Mouse (Mus musculus) retina, postnatal 1 day (tissue): ENCODE measurements around the gene Kcnq4.
A peak's percentile ranks its signal among the peaks of the same experiment; 100 is the strongest.

Experiments used
- DNase-seq: peaks from one replicate; pipeline ENCODE4 v3.0.0-alpha.2; 2012

The Kcnq4 gene

DNA sequence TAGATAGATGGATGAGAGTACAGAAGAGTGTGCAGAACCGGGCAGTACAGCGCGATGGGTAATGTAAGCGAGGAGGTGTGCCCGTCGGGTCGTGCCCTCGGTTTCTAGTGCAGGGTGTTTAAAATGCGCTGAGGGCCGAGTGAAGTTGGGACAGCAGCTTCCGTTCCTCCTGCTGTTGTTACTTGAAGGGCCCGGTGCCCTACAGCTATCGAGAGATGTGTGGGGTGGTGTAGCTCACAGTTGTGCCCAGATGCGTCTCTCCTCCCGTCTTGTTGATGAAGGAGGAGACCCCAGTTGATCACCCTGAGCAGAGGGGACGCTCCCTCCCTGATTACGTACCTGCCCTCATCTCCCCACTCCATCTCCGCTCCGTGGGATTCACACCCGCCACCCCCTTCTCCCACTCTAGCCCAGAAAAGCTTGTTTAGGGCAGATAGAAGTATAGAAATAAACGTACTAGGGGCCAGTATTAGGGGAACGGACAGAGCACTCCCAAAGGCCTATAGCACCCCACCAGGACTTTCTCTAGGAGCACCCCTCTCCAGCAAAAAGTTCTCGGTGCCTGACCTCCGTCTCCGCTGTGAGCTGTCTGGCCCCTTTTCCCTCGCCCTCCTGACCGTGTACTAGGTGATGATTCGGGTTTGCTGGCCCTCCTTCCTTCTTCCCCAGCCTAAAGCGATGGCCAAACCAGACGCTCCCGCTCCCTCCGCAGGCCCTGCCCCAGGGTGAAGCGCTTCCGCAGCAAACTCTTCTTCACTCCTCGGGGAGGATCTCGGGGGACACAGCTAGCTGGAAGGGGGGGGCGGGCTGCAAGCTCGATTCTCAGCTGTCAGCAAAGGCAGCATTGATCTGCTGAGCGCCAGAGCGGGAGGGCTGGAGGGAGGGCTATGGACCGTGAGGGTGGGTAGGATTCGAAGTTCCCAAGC lies at the start of gene Kcnq4:
Gene Kcnq4, minus strand, starts transcription at position 672 of the 926 bp plus-strand sequence.
- peak; percentile 39 for DNase-seq

DNA sequence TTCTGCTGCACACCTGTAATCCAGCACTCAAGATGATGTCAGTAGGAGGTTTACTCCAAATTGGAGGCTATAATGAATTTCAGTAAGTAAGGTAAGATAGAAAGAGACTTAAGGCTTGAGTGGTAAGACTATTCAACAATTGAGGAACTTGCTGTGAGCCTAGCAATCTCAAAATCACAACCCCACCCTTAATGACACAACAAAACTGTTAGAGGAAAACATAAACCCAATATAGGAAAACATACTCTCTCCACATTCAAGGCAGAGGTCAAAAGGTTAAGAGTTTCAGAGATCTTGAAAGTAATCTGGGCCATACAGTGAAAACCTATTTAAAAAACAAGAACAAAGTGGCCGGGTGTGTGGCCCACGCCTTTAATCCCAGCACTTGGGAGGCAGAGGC lies 48.3 kb upstream of the Kcnq4 start:
- DNase-seq: no peak

DNA sequence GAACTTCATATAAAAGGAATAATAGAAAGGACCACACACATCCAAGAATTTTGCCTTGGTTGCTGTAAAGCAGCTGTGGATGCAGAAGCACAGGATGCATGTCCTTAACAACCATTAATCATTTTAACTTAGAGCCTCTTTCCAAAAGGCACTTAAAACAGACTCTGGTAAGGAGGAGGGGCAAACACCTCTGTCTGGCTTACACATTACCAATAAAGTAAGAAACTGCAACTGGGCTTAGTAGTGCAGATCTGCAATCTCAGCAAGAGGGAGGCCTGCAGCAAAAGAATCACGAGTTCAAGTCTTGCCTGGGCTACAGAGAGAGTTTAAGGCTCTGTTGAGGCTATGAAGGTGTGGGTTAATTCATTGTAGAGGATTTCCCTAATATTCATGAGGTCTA lies 47.2 kb upstream of the Kcnq4 start:
- no peak for DNase-seq

DNA sequence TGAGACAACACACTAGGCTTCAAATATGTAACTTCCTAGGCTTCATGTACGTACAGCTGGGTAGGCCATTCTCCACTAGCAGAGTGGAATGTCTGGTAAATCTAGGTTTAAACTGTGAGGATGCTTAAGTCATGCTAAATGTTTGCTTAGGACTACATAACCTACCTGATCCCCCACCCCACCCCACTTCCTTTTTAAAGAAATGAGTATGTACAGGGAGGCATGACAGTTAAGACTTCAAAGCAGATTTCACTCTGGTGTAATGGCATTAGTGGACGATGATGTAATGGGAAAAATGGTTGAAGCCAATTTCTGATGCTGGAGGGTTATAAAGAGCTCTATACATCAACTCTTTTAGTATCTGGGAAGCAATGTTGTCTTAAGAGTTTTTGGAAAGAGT lies 44.5 kb upstream of the Kcnq4 start:
- no peak for DNase-seq

DNA sequence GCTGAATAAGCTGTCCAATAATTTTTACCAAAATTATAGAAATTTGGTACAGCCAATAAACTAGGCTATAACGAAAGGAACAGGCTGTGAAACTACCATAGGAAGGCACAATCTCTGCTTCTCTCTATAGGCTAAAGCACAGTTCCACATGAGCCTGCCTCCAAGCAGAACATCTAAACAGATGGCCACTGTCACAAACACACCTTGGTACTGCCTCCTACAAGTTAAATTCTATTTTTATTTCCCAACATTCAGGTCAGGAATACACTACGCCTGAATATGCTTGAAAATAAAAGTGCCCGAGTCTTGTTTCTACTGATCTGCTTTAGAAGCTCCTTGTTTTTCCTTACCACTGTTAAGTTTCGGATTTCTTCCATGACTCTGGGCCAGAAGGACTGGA lies 41.6 kb upstream of the Kcnq4 start:
- no peak for DNase-seq

DNA sequence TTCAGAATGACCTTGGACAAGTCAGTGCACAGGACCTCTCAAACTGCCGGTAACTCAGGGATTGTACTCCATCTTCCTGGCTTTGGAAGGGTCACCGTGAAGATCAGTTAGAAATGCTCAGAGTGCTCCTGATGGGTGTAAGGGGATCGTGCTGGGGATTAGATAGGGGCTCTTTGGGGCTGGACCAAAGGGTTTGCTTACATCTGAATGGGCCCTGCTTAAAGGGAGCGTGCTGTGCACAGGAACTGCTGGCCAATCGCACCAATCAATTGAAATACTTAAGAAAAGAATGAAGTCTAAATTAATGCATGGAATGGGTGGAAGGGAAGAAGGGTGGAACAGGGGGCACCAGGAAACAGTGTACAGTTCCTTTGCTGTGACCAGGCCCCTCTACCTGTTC lies 7.4 kb upstream of the Kcnq4 start:
- DNase-seq: no peak

DNA sequence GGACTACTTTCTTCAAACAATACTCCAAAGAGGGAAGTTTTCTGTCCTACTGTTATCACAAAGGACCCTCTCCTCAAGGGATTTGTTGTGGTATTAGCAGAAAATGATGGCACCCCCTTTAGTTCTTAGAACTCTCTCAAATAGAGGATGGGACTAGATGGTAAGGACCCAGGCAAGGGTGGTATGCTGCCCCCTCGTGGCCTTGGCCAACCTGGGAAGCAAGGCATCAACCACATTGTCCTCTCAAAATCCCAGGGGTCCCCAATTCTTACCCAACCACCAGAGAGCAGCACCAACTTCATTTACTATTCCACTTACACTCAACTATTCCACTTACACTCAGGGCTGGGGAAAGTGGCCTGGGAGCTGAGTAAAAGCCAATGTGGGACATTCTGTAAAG lies 6.9 kb upstream of the Kcnq4 start:
- peak; percentile 80 for DNase-seq

DNA sequence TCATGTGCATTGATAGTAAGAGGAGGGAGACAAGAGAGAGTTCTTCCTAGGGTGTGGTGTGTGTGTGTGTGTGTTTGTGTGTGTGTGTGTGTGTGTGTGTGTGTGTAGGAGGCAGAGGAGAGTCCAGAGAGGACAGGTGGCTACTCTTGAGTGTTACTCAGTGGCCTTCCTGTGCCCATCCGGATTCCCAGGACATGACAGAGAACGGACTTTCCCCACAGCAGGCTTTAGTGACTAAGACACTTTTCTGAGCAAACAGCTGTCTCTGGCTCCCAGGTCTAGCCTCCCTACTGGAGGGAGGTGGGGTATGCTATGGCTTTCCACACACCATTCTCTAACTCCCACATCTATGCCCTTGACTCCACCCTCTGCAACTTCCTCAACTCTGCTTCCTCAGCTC lies 1.2 kb upstream of the Kcnq4 start:
- no peak for DNase-seq

DNA sequence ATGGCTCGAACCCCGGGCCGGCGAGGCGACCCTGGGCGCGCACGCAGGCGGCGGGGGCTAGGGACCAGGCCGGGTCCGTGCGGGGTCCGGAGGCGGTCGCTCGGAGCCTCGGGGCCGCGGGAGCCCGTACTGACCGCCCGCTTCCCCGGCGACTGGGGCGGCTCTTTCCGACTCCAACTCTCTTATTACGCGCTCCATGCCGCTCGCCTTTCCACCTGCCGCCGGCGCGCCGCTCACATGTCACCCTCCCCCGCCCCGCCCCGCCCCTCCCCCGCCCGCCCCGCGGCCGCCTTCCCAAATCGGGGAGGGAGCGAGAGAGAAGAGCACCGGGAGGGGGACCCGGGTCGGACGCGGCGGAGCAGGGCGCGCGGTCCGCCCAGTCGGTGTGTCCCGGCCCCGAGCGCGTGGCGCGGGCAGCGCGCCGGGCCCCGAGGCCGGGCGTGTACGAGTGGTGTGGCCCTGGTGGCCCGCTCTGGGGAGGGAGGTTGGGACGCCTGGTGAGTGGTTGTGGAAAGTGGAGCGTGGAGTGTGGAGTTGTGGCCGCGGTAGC lies 1.1 kb downstream of the Kcnq4 start:
- DNase-seq: peak; percentile 53

DNA sequence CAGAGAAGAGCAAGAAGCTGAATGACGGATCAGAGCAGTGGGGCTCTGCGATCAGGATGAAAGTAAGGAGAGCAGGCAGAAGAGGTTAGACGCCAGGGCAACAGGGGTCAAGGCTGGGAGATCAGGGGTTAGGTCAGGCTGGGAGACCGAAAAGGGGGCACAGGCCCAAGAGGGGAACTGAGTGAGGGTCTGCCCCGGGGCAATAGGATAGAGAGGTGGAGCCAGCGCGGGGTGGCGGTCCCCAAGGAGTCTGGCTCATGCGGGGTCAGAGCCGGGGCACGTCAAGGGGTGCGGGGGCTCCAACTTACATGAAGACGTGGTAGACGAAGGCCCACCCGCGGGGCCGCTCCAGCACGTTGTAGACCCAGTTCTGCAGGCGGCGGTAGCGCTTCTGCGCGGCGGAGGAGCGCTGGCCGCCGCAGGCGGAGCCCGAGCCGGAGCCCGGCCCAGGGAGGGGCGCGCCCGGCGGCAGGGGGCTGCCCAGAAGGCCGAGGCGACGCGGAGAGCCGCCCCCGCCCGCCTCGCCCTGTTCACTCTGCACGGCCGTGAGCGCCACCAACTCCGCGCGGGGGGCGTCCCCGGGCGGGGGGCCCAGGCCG lies 1.8 kb downstream of the Kcnq4 start:
- DNase-seq: peak; percentile 50

DNA sequence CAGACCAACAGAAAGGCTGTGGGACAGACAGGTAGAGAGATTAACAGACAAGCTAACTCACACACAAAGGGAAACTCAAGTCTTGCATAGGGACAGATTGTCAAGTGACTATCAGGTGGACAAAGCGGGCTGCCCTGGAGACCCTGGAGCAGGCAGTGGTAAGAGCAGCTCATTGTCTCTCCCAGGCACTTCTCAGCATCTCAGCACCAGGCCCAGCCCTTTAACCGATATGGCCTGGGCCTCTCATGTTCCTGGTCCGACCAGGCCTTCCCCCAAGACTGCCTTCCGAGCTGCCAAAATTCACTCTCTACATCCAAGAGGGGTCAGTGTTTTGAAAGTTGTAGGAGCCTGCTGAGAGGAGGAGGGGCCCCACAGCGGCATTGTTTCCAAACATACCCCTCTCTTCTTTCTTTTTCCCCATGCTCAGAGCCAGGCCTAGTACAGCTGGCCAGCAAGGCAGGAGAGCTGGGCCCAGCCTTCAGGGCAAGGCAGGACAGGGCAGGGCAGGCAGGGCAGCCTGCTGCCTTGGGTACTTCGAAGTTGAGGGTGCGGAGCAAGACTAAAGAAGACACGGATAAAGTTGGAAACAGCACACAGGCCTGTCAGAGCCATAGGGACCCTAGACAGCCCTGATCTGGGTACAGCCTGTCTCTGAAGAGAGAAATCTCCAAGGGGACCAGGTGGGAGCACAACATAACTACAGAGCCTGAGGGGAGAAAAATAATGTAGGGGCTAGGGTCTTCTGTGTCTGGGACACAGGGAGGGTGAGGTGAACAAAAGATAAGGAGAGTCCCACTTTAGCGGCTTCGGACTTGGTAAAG lies 2.5 kb downstream of the Kcnq4 start:
- peak; percentile 46 for DNase-seq

DNA sequence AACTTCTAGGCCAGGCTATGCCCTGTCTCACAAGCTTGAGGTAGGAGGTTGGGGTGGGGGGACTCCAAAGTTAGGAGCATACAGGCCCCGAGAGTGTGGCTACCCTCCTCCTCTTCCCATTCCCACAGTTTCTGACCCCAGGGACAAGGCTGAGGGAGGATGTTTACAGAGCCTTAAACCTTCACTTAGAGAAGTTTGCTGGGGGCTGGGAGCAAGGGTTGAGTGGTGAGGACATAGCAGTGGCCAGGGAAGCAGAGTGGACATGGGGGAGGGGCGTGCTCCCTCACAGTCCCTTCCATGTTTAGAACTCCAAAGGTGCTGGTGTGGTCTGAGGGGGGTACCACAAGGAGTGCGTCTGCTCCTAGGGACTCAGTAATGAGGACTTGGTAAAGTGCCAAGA lies 4.8 kb downstream of the Kcnq4 start:
- no peak for DNase-seq

DNA sequence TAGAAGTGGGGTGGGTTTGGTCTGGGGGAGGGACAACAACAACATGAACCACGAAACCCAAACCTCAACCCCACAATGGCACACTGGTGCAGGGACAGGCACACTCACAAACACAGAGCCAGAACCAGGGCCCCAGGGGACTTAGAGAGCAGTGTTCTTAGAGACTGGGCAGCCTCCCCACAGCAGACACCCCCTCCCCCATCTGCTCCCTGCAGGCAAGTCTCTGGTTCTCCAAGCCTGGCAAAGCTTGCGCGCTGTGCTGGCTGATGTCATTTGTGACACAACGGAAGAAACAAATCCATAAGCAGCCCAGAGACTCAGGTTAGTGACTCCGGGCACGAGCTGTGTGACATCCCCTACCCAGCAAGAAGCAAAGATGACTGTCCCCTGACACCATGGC lies 7.1 kb downstream of the Kcnq4 start:
- DNase-seq: peak; percentile 33

DNA sequence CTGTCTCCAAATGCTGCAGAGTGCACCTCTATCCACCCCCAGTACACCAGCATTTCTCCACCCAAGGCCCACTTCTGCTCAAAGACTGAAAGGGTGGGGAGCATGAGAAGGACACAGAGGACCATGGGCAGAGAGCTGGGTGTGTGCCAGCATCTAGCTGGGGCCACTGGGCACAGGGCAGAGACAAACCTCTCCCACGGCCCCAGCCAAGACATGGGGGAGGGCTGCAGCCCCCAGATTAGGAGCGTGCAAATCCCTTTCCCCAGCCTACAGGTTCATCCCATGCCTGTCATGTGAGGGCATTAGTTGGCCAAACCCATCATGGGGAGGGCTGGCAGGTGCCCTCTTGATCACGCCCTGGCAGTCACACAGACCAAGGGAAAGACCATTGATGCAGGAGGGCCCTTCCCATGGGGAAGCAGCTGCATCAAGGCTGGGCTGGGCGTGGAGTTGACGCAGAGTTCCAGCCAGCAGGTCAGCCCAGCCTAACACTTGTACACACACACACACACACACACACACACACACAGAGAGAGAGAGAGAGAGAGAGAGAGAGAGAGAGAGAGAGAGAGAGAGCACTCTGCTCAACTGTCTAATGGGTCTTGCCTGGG lies 14.3 kb downstream of the Kcnq4 start:
- DNase-seq: peak; percentile 49

DNA sequence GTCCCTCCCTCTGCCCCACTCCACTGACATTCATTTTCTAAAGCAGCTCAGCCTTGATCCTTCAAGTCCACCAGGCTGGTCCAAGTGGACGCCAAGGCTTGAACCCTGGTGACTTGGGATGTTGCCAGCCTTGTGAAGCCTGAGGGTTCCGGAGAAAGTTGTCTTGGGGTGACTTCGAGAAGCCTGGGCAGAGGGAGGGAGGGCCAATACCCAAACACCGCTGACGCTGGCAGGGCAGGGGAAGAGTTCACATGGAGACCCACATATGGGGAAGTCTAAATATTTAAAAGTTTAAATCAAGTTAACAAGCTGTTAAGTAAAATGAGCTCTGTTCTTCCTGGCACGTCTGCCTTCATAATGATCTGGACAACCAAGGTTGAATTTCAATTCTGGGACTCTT lies 15.7 kb downstream of the Kcnq4 start:
- no peak for DNase-seq

DNA sequence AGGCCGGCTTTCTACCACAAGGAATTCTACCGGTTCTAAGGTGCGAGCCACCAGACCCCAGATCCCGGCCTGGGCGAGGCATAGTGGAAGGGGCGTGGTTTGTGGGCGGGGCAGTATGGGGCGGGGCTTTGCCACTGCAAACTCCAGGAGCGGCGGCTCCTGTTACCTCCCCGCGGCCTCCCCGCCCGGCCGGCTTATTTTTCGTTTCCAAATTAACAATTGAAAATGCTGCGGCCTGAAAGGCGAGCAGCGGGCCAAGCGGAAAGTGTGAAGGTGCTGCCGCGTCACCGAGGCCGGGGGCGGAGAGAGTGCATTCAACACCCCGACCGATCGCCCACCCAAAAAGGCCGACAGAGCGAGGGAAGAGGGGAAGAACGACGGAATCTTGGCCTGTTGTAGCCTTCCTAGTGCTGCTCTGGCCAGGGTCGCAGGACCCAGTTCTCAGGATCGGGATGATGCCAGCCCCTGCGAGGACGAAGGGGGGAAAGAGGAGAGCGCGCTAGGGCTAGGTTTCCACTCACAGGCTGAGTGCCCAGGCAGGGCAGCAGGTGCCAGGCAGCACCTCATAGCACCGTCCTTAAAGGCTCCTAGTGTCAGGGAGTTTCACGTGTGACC lies 17.3 kb downstream of the Kcnq4 start:
- peak; percentile 79 for DNase-seq

DNA sequence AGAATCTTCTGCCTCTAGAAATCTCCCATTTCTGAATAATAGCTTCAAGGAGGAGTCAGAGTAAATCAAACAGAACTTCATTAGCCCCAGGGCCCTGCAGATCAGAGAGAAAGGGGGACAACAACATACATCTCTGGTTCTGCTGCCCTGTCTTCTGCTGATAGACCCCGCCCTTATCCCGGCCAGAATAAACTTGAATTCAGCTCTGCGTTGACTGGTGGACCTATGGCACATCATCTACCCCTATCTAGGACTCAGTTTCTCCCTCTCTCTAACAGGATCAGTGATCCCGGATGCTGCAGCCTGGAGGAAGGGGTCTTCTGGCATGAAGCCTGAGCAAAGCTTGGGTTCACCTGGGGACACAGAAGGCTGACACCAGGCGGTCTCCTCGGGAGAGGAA lies 17.8 kb downstream of the Kcnq4 start:
- DNase-seq: no peak

DNA sequence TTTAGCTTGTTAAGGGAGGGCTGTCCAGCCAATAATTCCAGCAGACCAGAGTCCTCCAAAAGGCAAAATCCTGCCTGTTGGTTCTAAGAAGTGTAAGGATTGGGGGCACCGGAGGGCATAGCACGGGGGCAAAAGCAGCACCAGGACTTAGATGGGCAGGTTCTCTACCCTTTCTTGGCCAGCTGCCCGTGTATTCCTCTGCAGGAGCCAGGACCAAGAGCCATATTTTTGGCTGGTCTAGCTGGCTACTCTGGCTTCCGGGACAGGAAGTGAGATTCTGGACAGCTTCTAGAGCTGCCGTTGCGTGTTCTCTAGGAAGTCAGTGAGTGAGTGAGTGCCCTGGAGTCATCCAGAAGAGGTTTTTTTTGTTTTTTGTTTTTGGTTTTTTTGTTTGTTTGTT lies 18.3 kb downstream of the Kcnq4 start:
- no peak for DNase-seq

DNA sequence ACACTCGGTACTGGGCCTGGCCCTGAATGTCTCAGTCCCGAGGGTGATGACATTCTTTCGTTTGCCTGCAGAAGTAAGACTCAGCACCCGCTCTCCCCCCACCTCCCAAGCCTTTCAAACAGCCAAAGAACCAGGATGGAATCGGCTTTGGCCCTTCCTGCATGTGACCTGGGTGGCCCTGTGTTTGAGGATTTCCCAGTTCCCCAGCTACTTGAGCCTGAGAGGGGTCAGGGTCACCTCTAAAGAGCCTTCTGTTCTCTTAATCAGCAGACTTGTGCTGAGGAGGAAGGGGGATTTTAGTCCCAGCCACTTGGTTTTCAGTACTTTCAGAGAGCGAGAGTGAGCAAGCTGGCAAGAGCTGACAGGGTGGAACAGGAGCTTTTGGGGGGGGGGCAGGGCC lies 19.0 kb downstream of the Kcnq4 start:
- peak; percentile 31 for DNase-seq

DNA sequence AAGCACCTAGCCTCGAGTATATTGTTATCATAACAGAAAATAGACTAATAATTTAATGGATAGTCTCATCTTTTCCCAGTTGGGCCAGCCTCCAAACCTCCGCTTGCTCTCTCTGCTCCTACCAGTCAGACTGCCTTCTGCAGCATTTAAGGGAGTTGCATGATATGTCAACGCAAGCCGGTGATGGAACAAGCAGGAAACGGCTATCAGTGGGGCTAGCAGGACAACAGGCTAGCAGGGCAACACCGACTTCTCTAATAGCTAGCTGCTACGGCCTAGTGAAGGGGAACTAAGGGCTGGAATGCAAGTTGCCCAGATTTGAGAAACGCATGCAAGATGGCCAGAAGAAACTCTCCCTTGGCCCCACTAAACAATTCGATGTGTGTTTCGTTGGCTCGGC lies 20.6 kb downstream of the Kcnq4 start:
- no peak for DNase-seq

DNA sequence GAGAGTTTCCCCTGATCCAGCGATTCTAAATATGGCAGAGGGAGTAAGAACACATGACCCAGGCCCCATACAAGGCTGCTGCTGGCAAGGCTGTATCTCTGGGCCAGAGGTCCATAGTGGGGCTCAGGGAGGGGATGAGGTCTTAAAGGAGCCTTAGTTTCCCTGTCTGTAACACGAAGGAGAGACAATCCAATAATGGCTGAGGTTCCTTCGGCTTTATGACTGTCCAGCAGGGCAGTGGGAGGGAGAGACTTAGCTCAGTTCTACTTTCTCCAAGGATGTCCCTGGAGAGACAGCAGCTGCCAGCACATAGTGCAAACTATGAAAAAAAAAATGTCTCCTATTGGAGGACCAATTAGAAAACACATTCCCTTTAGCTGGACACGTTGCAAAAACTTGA lies 22.2 kb downstream of the Kcnq4 start:
- DNase-seq: no peak

DNA sequence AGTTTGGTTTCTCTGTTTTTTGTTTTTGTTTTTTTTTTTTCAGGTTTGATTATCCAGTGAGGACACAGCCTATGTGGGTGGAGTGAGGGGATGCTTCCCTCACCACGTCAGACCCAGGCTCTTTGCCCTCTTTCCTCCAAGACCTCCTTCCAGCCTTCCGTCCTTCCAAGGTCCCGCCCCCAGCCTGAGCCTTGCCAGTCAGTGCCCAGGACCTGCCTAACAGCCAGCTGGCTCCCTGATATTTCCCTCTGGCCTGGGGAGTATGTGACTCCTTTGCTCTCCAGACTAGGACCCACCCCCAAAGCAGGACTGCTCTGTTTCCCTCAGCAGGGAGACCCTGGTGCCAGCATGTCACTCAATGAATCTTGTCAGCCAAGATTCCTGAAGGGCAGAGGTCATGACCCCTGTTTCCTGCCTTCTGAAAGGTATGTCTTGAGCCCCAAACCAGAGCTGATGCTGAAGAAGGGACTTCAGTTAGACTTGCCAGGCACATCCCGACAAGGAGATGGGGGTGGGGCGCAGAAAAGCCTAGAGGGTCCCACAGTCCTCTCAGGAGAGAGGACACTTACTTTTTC lies 22.8 kb downstream of the Kcnq4 start:
- no peak for DNase-seq
